Mouse (Mus musculus) heart, embryonic 10.5 days (tissue): ENCODE measurements around the gene Enc1. TPM values are rescaled to one million over a fixed set of nuclear protein-coding genes. Genes with fewer than 3 reads are reported as not detected.
A peak's percentile ranks its signal among the peaks of the same experiment; 100 is the strongest.

ENCODE experiments used
- DNase-seq: peaks from one replicate; pipeline ENCODE4 v3.0.0-alpha.2; 2017; ENCODE audit warnings: low spot score
- H3K27ac ChIP-seq: fragments of 300-500 bp; sonication (generic); 2 replicates; pipeline ENCODE4 v1.5.1; 2016; ENCODE audit warnings: mild to moderate bottlenecking
- H3K27me3 ChIP-seq: fragments of 300-500 bp; sonication (generic); 2 replicates; pipeline ENCODE4 v1.6.1; 2016; ENCODE audit warnings: mild to moderate bottlenecking; ENCODE audit not compliant: poor library complexity, insufficient read depth, severe bottlenecking
- H3K36me3 ChIP-seq: fragments of 300-500 bp; sonication (generic); 2 replicates; pipeline ENCODE4 v1.6.1; 2016; ENCODE audit warnings: mild to moderate bottlenecking, moderate library complexity
- H3K4me1 ChIP-seq: fragments of 300-500 bp; sonication (generic); 2 replicates; pipeline ENCODE4 v1.6.1; 2016; ENCODE audit warnings: mild to moderate bottlenecking
- H3K4me3 ChIP-seq: fragments of 300-500 bp; sonication (generic); 2 replicates; pipeline ENCODE4 v1.5.1; 2016; ENCODE audit warnings: mild to moderate bottlenecking, moderate library complexity
- H3K9me3 ChIP-seq: fragments of 300-500 bp; sonication (generic); 2 replicates; pipeline ENCODE4 v1.6.1; 2016; ENCODE audit warnings: mild to moderate bottlenecking, moderate library complexity
- WGBS: fragments of 180-500 bp; shearing (Covaris S2); methylation state at CpG from one replicate; pipeline ENCODE4 v1.1.7; 2016; 5-methylcytosine and 5-hydroxymethylcytosine counted together
- polyA plus RNA-seq: library from polyadenylated mRNA; unstranded; fragments of >200 nt; fragmentation: Nextera tagmentation; extraction: Ambion mirVana; gene quantifications from 2 replicates; pipeline ENCODE4 v1.2.1, GENCODE M21; 2016

Gene Enc1
- polyA plus RNA-seq, 1 experiment from 2014 or later = 3.9 TPM

- Histone ChIP-seq H3K4me3 (no peak overlapping the region), H3K9me3 (no peaks in the 10 kb centered on the region), H3K27ac (no peak overlapping the region), H3K36me3 (no peaks in the 10 kb centered on the region), H3K27me3 (0 out of 2 replicates have a peak, but pooled peaks cover 6% of the 10 kb centered on the region), H3K4me1 (peaks cover 18% of the 10 kb centered on the region)
- 81% methylated on average over 6 of the region's 6 CpGs for WGBS
- DNase-seq = no peak
These were observed 5.0 kb upstream of the Enc1 start for GRCm38 (mm10) chr13:97235911-97236310.

- Histone ChIP-seq H3K9me3 (no peaks in the 10 kb centered on the region), H3K27me3 (0 out of 2 replicates have a peak, but pooled peaks cover 6% of the 10 kb centered on the region), H3K27ac (no peak overlapping the region; the same call in 1 of the 2 replicates), H3K4me3 (no peak overlapping the region), H3K36me3 (no peaks in the 10 kb centered on the region), H3K4me1 (peaks cover 24% of the 10 kb centered on the region)
- no peak for DNase-seq
- 44% methylated on average over 3 of the region's 3 CpGs for WGBS
These were observed 3.2 kb upstream of the Enc1 start for GRCm38 (mm10) chr13:97237700-97238099.

- H3K4me1 ChIP-seq = peaks cover 31% of the 10 kb centered on the region
- DNase-seq = no peak
- no peaks in the 10 kb centered on the region for H3K36me3 ChIP-seq
- WGBS = 54% methylated on average over 16 of the region's 16 CpGs
- no peaks in the 10 kb centered on the region for H3K9me3 ChIP-seq
- H3K27ac ChIP-seq = peak overlapping the region; percentile 49; the same call in 1 of the 2 replicates
- H3K4me3 ChIP-seq = no peak overlapping the region
- 0 out of 2 replicates have a peak, but pooled peaks cover 6% of the 10 kb centered on the region for H3K27me3 ChIP-seq
These were observed 2.5 kb upstream of the Enc1 start for GRCm38 (mm10) chr13:97238181-97238981.

- H3K9me3 ChIP-seq = no peaks in the 10 kb centered on the region
- peak; percentile 84 for DNase-seq
- 5% methylated on average over 23 of the region's 23 CpGs for WGBS
- peak overlapping the region; percentile 62 for H3K27ac ChIP-seq
- H3K36me3 ChIP-seq = no peaks in the 10 kb centered on the region
- peak overlapping the region; percentile 40 for H3K4me3 ChIP-seq
- 0 out of 2 replicates have a peak, but pooled peaks cover 6% of the 10 kb centered on the region for H3K27me3 ChIP-seq
- H3K4me1 ChIP-seq = peaks cover 43% of the 10 kb centered on the region
These were observed 1.3 kb upstream of the Enc1 start for GRCm38 (mm10) chr13:97239343-97240180.

GRCm38 (mm10) chr13:97240279-97240964 lies 483 bp upstream of the Enc1 start:
- peaks cover 51% of the 10 kb centered on the region for H3K4me1 ChIP-seq
- peak; percentile 89 for DNase-seq
- H3K36me3 ChIP-seq = peaks cover 6% of the 10 kb centered on the region
- 0 out of 2 replicates have a peak, but pooled peaks cover 6% of the 10 kb centered on the region for H3K27me3 ChIP-seq
- H3K9me3 ChIP-seq = no peaks in the 10 kb centered on the region
- under 1% methylated on average over 35 of the region's 36 CpGs for WGBS
- H3K4me3 ChIP-seq = peak overlapping the region; percentile 89
- peak overlapping the region; percentile 97 for H3K27ac ChIP-seq

GRCm38 (mm10) chr13:97241787-97242280 lies 929 bp downstream of the Enc1 start:
- peaks cover 20% of the 10 kb centered on the region for H3K36me3 ChIP-seq
- no peak for DNase-seq
- peak overlapping the region; percentile 97 for H3K27ac ChIP-seq
- H3K4me3 ChIP-seq = peak overlapping the region; percentile 89
- H3K27me3 ChIP-seq = 0 out of 2 replicates have a peak, but pooled peaks cover 6% of the 10 kb centered on the region
- no peaks in the 10 kb centered on the region for H3K9me3 ChIP-seq
- WGBS = under 1% methylated on average over 20 of the region's 20 CpGs
- H3K4me1 ChIP-seq = peaks cover 51% of the 10 kb centered on the region

- H3K27ac ChIP-seq = peak overlapping the region; percentile 56; the same call in 1 of the 2 replicates
- peaks cover 52% of the 10 kb centered on the region for H3K4me1 ChIP-seq
- H3K27me3 ChIP-seq = 0 out of 2 replicates have a peak, but pooled peaks cover 6% of the 10 kb centered on the region
- H3K4me3 ChIP-seq = peak overlapping the region; percentile 89
- WGBS = 3% methylated on average over 6 of the region's 6 CpGs
- peaks cover 28% of the 10 kb centered on the region for H3K36me3 ChIP-seq
- DNase-seq = no peak
- no peaks in the 10 kb centered on the region for H3K9me3 ChIP-seq
These were observed 1.8 kb downstream of the Enc1 start for GRCm38 (mm10) chr13:97242716-97243115.

- no peaks in the 10 kb centered on the region for H3K9me3 ChIP-seq
- peaks cover 40% of the 10 kb centered on the region for H3K36me3 ChIP-seq
- 52% methylated on average over 15 of the region's 15 CpGs for WGBS
- peak overlapping the region; percentile 89 for H3K4me3 ChIP-seq
- 0 out of 2 replicates have a peak, but pooled peaks cover under 1% of the 10 kb centered on the region for H3K27me3 ChIP-seq
- no peak for DNase-seq
- no peak overlapping the region for H3K27ac ChIP-seq
- H3K4me1 ChIP-seq = peaks cover 61% of the 10 kb centered on the region
These were observed 3.2 kb downstream of the Enc1 start for GRCm38 (mm10) chr13:97243962-97244711.

- Histone ChIP-seq H3K27me3 (no peaks in the 10 kb centered on the region), H3K4me3 (peak overlapping the region; percentile 89; the same call in 1 of the 2 replicates), H3K4me1 (peaks cover 61% of the 10 kb centered on the region), H3K27ac (no peak overlapping the region), H3K36me3 (peaks cover 46% of the 10 kb centered on the region), H3K9me3 (no peaks in the 10 kb centered on the region)
- 59% methylated on average over 11 of the region's 11 CpGs for WGBS
- no peak for DNase-seq
These were observed 3.8 kb downstream of the Enc1 start for GRCm38 (mm10) chr13:97244712-97245105.

GRCm38 (mm10) chr13:97245157-97245556 lies 4.3 kb downstream of the Enc1 start:
- H3K27me3 ChIP-seq = no peaks in the 10 kb centered on the region
- peaks cover 47% of the 10 kb centered on the region for H3K36me3 ChIP-seq
- no peak overlapping the region for H3K27ac ChIP-seq
- 82% methylated on average over 12 of the region's 12 CpGs for WGBS
- no peak for DNase-seq
- H3K9me3 ChIP-seq = no peaks in the 10 kb centered on the region
- no peak overlapping the region for H3K4me3 ChIP-seq
- H3K4me1 ChIP-seq = peaks cover 64% of the 10 kb centered on the region

GRCm38 (mm10) chr13:97246217-97246616 lies 5.3 kb downstream of the Enc1 start:
- Histone ChIP-seq H3K36me3 (peaks cover 55% of the 10 kb centered on the region), H3K4me3 (no peak overlapping the region), H3K27ac (no peak overlapping the region), H3K9me3 (no peaks in the 10 kb centered on the region), H3K27me3 (no peaks in the 10 kb centered on the region), H3K4me1 (peaks cover 60% of the 10 kb centered on the region)
- 91% methylated on average over 16 of the region's 16 CpGs for WGBS
- DNase-seq = no peak

- H3K9me3 ChIP-seq = no peaks in the 10 kb centered on the region
- peaks cover 67% of the 10 kb centered on the region for H3K36me3 ChIP-seq
- DNase-seq = no peak
- H3K27ac ChIP-seq = no peak overlapping the region
- H3K4me1 ChIP-seq = peaks cover 61% of the 10 kb centered on the region
- WGBS = 69% methylated on average over 4 of the region's 4 CpGs
- no peak overlapping the region for H3K4me3 ChIP-seq
- no peaks in the 10 kb centered on the region for H3K27me3 ChIP-seq
These were observed 6.8 kb downstream of the Enc1 start for GRCm38 (mm10) chr13:97247754-97248153.
